Mouse (Mus musculus): ENCODE data around the gene Lman1l. TPM values are rescaled to one million over a fixed set of nuclear protein-coding genes. Genes with fewer than 3 reads are reported as not detected.

Lman1l gene
- polyA plus RNA-seq, 1 experiment from 2014 or later = not detected

- no peak overlapping the region for H3K4me3 ChIP-seq (ENCODE audit: low read depth, low read length)
- H3K4me2 ChIP-seq (ENCODE audit: low read length) = peak overlapping the region; percentile 42; the same call in 1 of the 2 replicates
- H3K4me1 ChIP-seq (replicated peaks; ENCODE audit: control insufficient read depth, insufficient read depth, low read length) = peaks cover 47% of the 10 kb centered on the region
- peaks cover 19% of the 10 kb centered on the region for H3K36me3 ChIP-seq (ENCODE audit: control insufficient read depth, insufficient read depth, low read length)
- 57% methylated on average over 3 of the region's 3 CpGs for WGBS
- no peak overlapping the region for H3K9ac ChIP-seq (ENCODE audit: low read length)
- DNase-seq (ENCODE audit: low spot score) (no peak), ATAC-seq (replicated peaks; ENCODE audit: low FRiP score, low TSS enrichment, low read depth) (no peak)
- no peaks in the 10 kb centered on the region for H3K27me3 ChIP-seq (replicated peaks; ENCODE audit: control insufficient read depth, insufficient read depth, low read length)
- H3K27ac ChIP-seq (ENCODE audit: low read depth) = peak overlapping the region; percentile 81
- no peaks in the 10 kb centered on the region for H3K9me3 ChIP-seq (ENCODE audit: control insufficient read depth, low read length)
Measured at GRCm38 (mm10) chr9:57637272-57637671, 16.7 kb upstream of the Lman1l start.

GRCm38 (mm10) chr9:57633481-57634024 lies 13.0 kb upstream of the Lman1l start:
- no peak for DNase-seq (ENCODE audit: low spot score)
- Histone ChIP-seq H3K27me3 (replicated peaks; ENCODE audit: control insufficient read depth, insufficient read depth, low read length) (no peaks in the 10 kb centered on the region), H3K4me3 (ENCODE audit: low read depth, low read length) (no peak overlapping the region), H3K4me2 (ENCODE audit: low read length) (no peak overlapping the region), H3K27ac (ENCODE audit: low read depth) (no peak overlapping the region), H3K9me3 (ENCODE audit: control insufficient read depth, low read length) (no peaks in the 10 kb centered on the region), H3K9ac (ENCODE audit: low read length) (no peak overlapping the region), H3K36me3 (ENCODE audit: control insufficient read depth, insufficient read depth, low read length) (peaks cover 45% of the 10 kb centered on the region), H3K4me1 (replicated peaks; ENCODE audit: control insufficient read depth, insufficient read depth, low read length) (peaks cover 17% of the 10 kb centered on the region)
- no peak for ATAC-seq (replicated peaks; ENCODE audit: low FRiP score, low TSS enrichment, low read depth)
- 43% methylated on average over 4 of the region's 4 CpGs for WGBS

GRCm38 (mm10) chr9:57629118-57629874 lies 8.7 kb upstream of the Lman1l start:
- WGBS = 61% methylated on average over 14 of the region's 14 CpGs
- no peaks in the 10 kb centered on the region for H3K9me3 ChIP-seq (ENCODE audit: control insufficient read depth, low read length)
- ATAC-seq (replicated peaks; ENCODE audit: low FRiP score, low TSS enrichment, low read depth) = peak; percentile 65
- H3K9ac ChIP-seq (ENCODE audit: low read length) = no peak overlapping the region
- H3K4me3 ChIP-seq (ENCODE audit: low read depth, low read length) = no peak overlapping the region
- H3K36me3 ChIP-seq (ENCODE audit: control insufficient read depth, insufficient read depth, low read length) = peaks cover 79% of the 10 kb centered on the region
- H3K27me3 ChIP-seq (replicated peaks; ENCODE audit: control insufficient read depth, insufficient read depth, low read length) = no peaks in the 10 kb centered on the region
- H3K27ac ChIP-seq (ENCODE audit: low read depth) = no peak overlapping the region
- H3K4me1 ChIP-seq (replicated peaks; ENCODE audit: control insufficient read depth, insufficient read depth, low read length) = no peaks in the 10 kb centered on the region; the same call in none of the 2 replicates
- no peak overlapping the region for H3K4me2 ChIP-seq (ENCODE audit: low read length)
- DNase-seq (ENCODE audit: low spot score) = peak; percentile 91

GRCm38 (mm10) chr9:57628717-57629116 lies 8.1 kb upstream of the Lman1l start:
- H3K9me3 ChIP-seq (ENCODE audit: control insufficient read depth, low read length) = no peaks in the 10 kb centered on the region
- no peak overlapping the region for H3K4me3 ChIP-seq (ENCODE audit: low read depth, low read length)
- no peaks in the 10 kb centered on the region; the same call in 1 of the 2 replicates for H3K4me1 ChIP-seq (replicated peaks; ENCODE audit: control insufficient read depth, insufficient read depth, low read length)
- ATAC-seq (replicated peaks; ENCODE audit: low FRiP score, low TSS enrichment, low read depth) = no peak
- H3K27me3 ChIP-seq (replicated peaks; ENCODE audit: control insufficient read depth, insufficient read depth, low read length) = no peaks in the 10 kb centered on the region
- peaks cover 77% of the 10 kb centered on the region for H3K36me3 ChIP-seq (ENCODE audit: control insufficient read depth, insufficient read depth, low read length)
- H3K4me2 ChIP-seq (ENCODE audit: low read length) = no peak overlapping the region
- H3K27ac ChIP-seq (ENCODE audit: low read depth) = no peak overlapping the region
- WGBS = 91% methylated on average over 12 of the region's 12 CpGs
- DNase-seq (ENCODE audit: low spot score) = no peak
- H3K9ac ChIP-seq (ENCODE audit: low read length) = no peak overlapping the region

- DNase-seq (ENCODE audit: low spot score) (no peak), ATAC-seq (replicated peaks; ENCODE audit: low FRiP score, low TSS enrichment, low read depth) (no peak)
- Histone ChIP-seq H3K27me3 (replicated peaks; ENCODE audit: control insufficient read depth, insufficient read depth, low read length) (no peaks in the 10 kb centered on the region), H3K4me1 (replicated peaks; ENCODE audit: control insufficient read depth, insufficient read depth, low read length) (no peaks in the 10 kb centered on the region), H3K36me3 (ENCODE audit: control insufficient read depth, insufficient read depth, low read length) (peaks cover 72% of the 10 kb centered on the region), H3K4me2 (ENCODE audit: low read length) (no peak overlapping the region), H3K9me3 (ENCODE audit: control insufficient read depth, low read length) (no peaks in the 10 kb centered on the region), H3K4me3 (ENCODE audit: low read depth, low read length) (no peak overlapping the region), H3K9ac (ENCODE audit: low read length) (no peak overlapping the region), H3K27ac (ENCODE audit: low read depth) (no peak overlapping the region)
- 90% methylated on average over 11 of the region's 11 CpGs for WGBS
Measured at GRCm38 (mm10) chr9:57627892-57628291, 7.3 kb upstream of the Lman1l start.

GRCm38 (mm10) chr9:57627191-57627590 lies 6.6 kb upstream of the Lman1l start:
- Histone ChIP-seq H3K36me3 (ENCODE audit: control insufficient read depth, insufficient read depth, low read length) (peaks cover 72% of the 10 kb centered on the region), H3K9ac (ENCODE audit: low read length) (no peak overlapping the region), H3K4me3 (ENCODE audit: low read depth, low read length) (no peak overlapping the region), H3K4me2 (ENCODE audit: low read length) (no peak overlapping the region), H3K27ac (ENCODE audit: low read depth) (no peak overlapping the region), H3K9me3 (ENCODE audit: control insufficient read depth, low read length) (no peaks in the 10 kb centered on the region), H3K27me3 (replicated peaks; ENCODE audit: control insufficient read depth, insufficient read depth, low read length) (no peaks in the 10 kb centered on the region), H3K4me1 (replicated peaks; ENCODE audit: control insufficient read depth, insufficient read depth, low read length) (no peaks in the 10 kb centered on the region)
- ATAC-seq (replicated peaks; ENCODE audit: low FRiP score, low TSS enrichment, low read depth) = no peak
- no peak for DNase-seq (ENCODE audit: low spot score)
- WGBS = 91% methylated on average over 17 of the region's 17 CpGs

GRCm38 (mm10) chr9:57625674-57626500 lies 5.3 kb upstream of the Lman1l start:
- 86% methylated on average over 15 of the region's 15 CpGs for WGBS
- no peaks in the 10 kb centered on the region for H3K4me1 ChIP-seq (replicated peaks; ENCODE audit: control insufficient read depth, insufficient read depth, low read length)
- H3K27me3 ChIP-seq (replicated peaks; ENCODE audit: control insufficient read depth, insufficient read depth, low read length) = no peaks in the 10 kb centered on the region
- ATAC-seq (replicated peaks; ENCODE audit: low FRiP score, low TSS enrichment, low read depth) (no peak), DNase-seq (ENCODE audit: low spot score) (no peak)
- H3K9ac ChIP-seq (ENCODE audit: low read length) = no peak overlapping the region
- H3K4me2 ChIP-seq (ENCODE audit: low read length) = no peak overlapping the region
- H3K27ac ChIP-seq (ENCODE audit: low read depth) = no peak overlapping the region
- H3K9me3 ChIP-seq (ENCODE audit: control insufficient read depth, low read length) = no peaks in the 10 kb centered on the region
- no peak overlapping the region for H3K4me3 ChIP-seq (ENCODE audit: low read depth, low read length)
- H3K36me3 ChIP-seq (ENCODE audit: control insufficient read depth, insufficient read depth, low read length) = peaks cover 62% of the 10 kb centered on the region

- DNase-seq (ENCODE audit: low spot score) = no peak
- ATAC-seq (replicated peaks; ENCODE audit: low FRiP score, low TSS enrichment, low read depth) = no peak
- no peak overlapping the region for H3K4me3 ChIP-seq (ENCODE audit: low read depth, low read length)
- H3K36me3 ChIP-seq (ENCODE audit: control insufficient read depth, insufficient read depth, low read length) = peaks cover 47% of the 10 kb centered on the region
- no peak overlapping the region for H3K4me2 ChIP-seq (ENCODE audit: low read length)
- H3K9me3 ChIP-seq (ENCODE audit: control insufficient read depth, low read length) = no peaks in the 10 kb centered on the region
- H3K27me3 ChIP-seq (replicated peaks; ENCODE audit: control insufficient read depth, insufficient read depth, low read length) = no peaks in the 10 kb centered on the region
- H3K27ac ChIP-seq (ENCODE audit: low read depth) = no peak overlapping the region
- 78% methylated on average over 7 of the region's 7 CpGs for WGBS
- no peak overlapping the region for H3K9ac ChIP-seq (ENCODE audit: low read length)
- no peaks in the 10 kb centered on the region for H3K4me1 ChIP-seq (replicated peaks; ENCODE audit: control insufficient read depth, insufficient read depth, low read length)
Measured at GRCm38 (mm10) chr9:57624295-57624694, 3.7 kb upstream of the Lman1l start.
